Mouse (Mus musculus) liver, adult (tissue): ENCODE measurements around the gene Trpv5.

Experiments
- GATA4 ChIP-seq: IDR thresholded peaks from 2 replicates; pipeline ENCODE4 v1.6.1; 2014; ENCODE audit warnings: mild to moderate bottlenecking, low read length; ENCODE audit not compliant: insufficient replicate concordance

The Trpv5 gene

DNA sequence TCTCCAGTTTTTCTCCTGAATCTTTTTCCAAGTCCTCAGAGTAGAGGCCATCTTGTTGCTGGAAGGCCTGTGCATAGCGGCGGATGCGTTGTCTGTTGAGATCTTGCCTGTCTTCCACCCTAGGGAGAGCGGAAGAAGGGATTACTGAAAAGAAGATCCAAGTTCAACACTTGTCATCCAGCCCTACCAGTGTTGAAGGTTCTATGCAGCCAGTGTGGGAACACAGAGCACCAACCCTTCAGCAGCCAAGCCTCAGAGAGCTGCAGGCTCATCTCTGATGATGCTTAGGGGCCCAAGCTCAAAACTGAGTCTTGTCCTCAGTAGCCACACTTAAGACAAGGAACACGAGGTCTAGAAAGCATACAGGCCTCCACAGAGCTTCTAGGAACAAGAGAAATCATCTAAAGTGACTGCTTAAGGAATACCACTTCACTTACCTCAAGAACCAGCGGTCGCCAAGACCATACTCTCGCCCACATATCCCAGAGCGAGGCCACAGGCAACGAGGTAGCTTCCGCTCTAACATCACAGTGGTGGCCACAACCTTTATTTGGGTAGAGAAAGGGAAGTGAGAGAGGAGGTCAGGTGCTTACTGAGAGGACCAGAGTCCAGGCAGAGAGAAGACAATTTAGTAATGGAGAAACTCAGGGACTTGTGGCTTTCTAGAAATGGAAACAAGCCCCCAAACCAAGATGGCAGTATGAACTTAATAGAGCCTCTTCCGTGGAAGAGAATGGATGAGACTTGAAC, 59.2 kb downstream of the Trpv5 start:
- no peak for TF ChIP-seq GATA4

DNA sequence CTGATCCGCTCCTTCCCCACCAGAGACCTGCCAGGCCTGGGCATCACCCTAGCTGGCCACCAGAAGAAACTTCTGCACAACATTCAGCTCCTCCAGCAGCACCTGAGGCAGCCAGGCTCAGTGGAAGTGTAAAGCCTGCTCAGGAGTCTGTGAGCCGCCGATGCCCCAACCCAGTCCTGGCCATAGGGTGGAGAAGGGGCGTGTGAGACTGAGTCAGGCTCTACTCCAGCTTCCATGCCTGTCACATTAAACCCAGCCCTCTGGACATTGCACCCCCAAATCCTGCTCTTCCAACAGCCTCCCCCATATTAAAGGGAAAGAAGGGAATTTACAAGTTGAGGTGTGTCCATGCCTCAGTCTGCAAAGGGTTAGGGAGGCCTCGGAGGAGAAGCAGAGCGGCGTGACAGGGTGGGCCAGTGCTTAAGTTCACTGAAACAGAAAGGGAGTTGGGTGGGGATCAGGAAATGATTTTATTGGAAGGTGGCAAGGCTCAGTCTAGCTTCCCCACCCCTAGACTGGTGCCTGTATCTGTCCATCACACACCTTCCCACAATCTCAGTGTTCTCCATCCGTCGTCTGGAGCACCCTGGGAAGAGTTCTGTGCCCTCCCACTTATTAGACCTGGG, 60.3 kb downstream of the Trpv5 start:
- TF ChIP-seq GATA4 = no peak

DNA sequence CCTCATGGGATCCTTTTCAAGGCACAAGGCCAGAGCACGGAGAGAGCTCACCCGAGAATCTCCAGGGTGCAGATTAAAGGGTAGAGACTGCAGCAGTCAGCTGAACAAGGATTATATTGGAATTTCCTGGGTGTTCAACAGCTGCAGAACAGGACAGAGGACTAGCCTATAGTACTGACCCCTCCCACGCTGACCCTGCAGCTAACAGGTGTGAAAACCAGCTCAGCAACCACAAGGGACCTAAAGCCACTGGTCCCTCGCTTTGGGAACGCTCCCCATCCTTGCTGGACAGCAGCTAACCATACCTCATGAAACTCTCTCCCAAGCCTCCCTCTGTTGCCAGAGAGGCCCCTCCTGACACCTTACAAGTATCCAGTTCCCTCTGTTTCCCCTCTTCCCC, 72.9 kb downstream of the Trpv5 start:
- TF ChIP-seq GATA4 = no peak

DNA sequence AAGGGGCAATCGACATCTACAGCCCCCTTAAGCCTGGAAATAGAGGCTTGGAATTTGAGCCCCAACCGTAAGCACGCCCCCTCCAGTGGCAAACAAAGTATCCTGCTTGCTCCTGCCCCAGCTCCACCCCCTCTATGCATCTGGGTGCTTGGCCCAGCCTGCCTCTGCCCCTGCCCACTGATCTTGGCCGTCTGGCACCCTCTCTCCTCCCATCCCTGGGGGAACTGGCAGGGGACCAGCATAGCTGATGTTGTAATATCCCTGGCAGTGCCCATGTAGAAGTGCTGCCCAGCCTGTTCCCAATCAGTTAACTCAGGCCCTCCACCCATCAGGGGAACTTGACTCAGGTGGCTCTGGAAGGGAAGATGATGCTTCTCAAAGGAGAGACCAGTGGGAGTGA, 74.4 kb downstream of the Trpv5 start:
- no peak for TF ChIP-seq GATA4

DNA sequence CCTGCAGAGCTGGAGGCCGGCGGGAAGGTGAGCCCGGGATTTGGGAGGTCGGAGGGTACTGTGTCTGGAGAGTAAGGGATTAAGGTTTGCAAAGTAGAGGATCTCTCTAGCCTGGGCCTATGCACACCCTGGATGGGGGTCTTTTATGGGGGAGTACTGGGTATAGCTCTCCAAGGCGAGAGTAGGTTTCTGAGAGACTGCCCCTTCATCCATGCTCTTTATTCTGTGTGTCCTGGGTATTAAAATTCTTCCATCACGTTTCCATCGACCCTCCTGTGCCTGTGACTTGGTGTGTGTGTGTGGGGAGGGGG, 74.8 kb downstream of the Trpv5 start:
- TF ChIP-seq GATA4 = no peak

DNA sequence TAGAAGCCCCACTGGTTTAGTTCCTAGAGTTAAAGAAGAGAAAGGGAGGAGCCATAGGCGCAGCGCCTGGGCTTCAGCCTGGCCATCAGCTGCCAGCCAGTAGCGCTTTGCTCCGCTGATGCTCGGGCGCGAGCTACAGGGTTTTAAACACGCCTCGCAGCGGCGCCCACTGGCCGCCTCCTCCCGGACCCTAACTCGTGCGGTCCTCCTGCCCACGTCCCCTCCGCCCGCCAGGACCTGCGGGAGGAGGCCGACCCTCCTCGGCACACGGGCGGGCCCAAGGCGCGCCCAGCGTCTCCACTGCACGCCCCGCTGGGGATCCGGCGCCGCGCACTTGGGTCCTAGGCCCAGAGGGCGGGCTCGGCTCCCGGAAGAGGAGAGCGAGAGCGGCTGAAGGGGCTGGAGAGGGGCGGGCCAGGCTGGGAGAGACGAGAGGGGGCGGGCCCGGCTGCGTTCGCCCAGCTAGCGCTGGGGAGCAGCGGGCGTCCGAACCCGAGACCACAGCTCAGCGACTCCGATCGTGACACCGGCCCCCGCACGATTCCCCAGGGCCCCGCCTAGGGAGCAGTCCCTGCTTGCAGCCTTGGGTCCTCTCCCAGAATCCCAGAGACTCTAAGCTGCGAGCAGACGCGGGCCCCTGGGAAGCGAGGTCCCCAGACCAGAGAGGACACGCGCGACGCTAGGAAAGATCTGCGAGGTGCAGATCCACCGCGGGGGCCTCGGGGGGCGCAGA, 75.3 kb downstream of the Trpv5 start, which contains the start of gene Ephb6:
Ephb6 (plus strand) TSS at position 422 of the 733 bp plus-strand sequence.
- no peak for TF ChIP-seq GATA4

DNA sequence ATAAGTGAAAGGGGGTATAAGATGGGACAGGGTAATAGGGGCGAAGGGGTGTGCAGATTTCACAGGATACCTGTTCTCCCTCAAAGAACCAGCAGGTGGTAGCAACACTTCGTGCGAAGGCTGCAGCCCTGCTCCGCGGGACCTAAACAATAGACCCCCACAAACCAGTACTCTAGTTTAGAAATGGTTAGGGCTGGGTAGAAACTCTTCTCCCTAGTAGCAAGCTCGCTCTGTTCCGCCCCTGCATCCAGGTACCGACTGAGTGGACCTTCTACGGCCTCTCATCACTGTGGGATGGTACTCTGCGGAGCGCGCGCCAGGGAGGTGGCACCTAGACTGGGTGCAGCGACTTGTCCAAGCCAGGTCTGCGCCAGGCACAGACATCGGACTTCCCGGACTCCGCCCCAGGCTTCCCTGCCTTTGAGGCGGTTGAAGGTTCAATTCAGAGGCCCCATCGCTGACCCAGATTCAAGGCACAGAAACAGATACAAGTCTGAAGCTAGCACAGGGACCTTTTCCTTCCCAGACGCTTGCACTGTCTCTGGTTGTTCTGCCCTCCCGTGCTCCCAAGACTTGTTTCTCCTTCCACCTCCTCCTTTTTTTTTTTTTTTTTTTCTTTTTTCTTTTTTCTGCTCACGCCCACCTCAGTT, 76.0 kb downstream of the Trpv5 start:
- TF ChIP-seq GATA4 = no peak
